Mouse (Mus musculus): ENCODE measurements around the gene Gm6034.

DNA sequence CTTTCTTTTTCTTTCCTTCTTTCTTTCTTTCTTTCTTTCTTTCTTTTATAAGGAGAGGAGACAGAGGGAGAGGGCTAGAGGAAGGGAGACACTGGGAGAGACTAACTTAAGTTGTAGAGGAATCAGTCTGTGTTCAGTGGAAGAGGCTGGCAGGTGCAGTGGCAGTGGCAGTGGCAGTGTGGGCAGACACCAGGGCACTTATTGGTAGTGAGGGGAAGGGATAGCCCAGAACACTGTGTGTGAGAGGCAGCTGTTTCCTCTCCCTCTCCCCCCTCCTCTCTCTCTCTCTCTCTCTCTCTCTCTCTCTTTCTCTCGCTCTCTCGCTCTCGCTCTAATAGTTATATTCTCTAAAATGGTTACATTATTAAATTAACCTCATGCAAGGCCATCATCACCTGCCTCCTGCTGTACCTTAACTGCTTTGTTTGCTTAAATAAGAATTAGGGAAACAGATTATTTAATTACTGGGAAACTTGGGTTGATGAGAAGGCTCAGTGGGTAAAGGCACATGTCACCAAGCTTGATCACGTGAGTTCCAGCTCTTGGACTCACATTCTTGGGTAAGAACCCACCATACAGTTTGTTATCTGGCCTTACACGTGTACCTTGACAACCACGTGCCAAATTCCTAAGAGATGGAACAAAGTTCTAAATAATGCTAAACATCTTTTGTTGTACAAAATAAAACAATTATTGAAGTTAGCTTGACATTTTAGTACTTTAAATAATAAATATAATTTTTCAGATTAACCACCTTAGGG lies 44.0 kb upstream of the Gm6034 start:
- TF ChIP-seq GATA1 (IDR thresholded peaks at IDR 0.05; ENCODE audit: borderline replicate concordance, low read length) (no peak), POLR2AphosphoS5 (IDR thresholded peaks at IDR 0.05; ENCODE audit: insufficient replicate concordance, low read depth, low read length) (no peak), CTCF (IDR thresholded peaks at IDR 0.05; ENCODE audit: low read depth, low read length) (no peak), GATA2 (IDR thresholded peaks at IDR 0.05; ENCODE audit: borderline replicate concordance, low read depth, low read length) (no peak), TAL1 (conservative IDR thresholded peaks at IDR 0.05; ENCODE audit: low read depth, low read length) (no peak)

Measured in G1E (cell line).